Mouse (Mus musculus) forebrain, embryonic 13.5 days (tissue): Measurements from ENCODE around the gene Rps4x. TPM values are rescaled to one million over a fixed set of nuclear protein-coding genes. Genes with fewer than 3 reads are reported as not detected.
A peak's percentile ranks its signal among the peaks of the same experiment; 100 is the strongest.

ENCODE experiments used
- ATAC-seq: fragments of 200-750 bp; cut with Nextera tagmentation; 2 replicates; pipeline ENCODE4 v1.8.0; 2017
- H3K27ac ChIP-seq: fragments of 300-500 bp; sonication (generic); 2 replicates; pipeline ENCODE4 v1.5.1; 2015; ENCODE audit warnings: inconsistent platforms, mild to moderate bottlenecking, moderate library complexity
- H3K27me3 ChIP-seq: fragments of 300-500 bp; sonication (generic); 2 replicates; pipeline ENCODE4 v1.6.1; 2015; ENCODE audit warnings: mild to moderate bottlenecking, inconsistent platforms
- H3K36me3 ChIP-seq: fragments of 300-500 bp; sonication (generic); 2 replicates; pipeline ENCODE4 v1.6.1; 2015; ENCODE audit warnings: mild to moderate bottlenecking, inconsistent platforms; ENCODE audit not compliant: poor library complexity, severe bottlenecking
- H3K4me1 ChIP-seq: fragments of 300-500 bp; sonication (generic); 2 replicates; pipeline ENCODE4 v1.6.1; 2015; ENCODE audit warnings: inconsistent platforms
- H3K4me2 ChIP-seq: fragments of 300-500 bp; sonication (generic); 2 replicates; pipeline ENCODE4 v1.6.1; 2015; ENCODE audit warnings: inconsistent platforms, mild to moderate bottlenecking, moderate library complexity
- H3K4me3 ChIP-seq: fragments of 300-500 bp; sonication (generic); 2 replicates; pipeline ENCODE4 v1.5.1; 2015; ENCODE audit warnings: mild to moderate bottlenecking, inconsistent platforms
- H3K9ac ChIP-seq: fragments of 300-500 bp; sonication (generic); 2 replicates; pipeline ENCODE4 v1.6.1; 2015; ENCODE audit warnings: mild to moderate bottlenecking, inconsistent platforms
- H3K9me3 ChIP-seq: fragments of 300-500 bp; sonication (generic); replicated peaks from 2 replicates; pipeline ENCODE4 v1.6.1; 2016; ENCODE audit warnings: inconsistent platforms
- WGBS: fragments of 180-500 bp; shearing (Covaris S2); methylation state at CpG from one replicate; pipeline ENCODE4 v1.1.7; 2015; 5-methylcytosine and 5-hydroxymethylcytosine counted together
- polyA plus RNA-seq: library from polyadenylated mRNA; unstranded; fragments of >200 nt; fragmentation: Nextera tagmentation; extraction: Ambion mirVana; gene quantifications from 2 replicates; pipeline ENCODE4 v1.2.1, GENCODE M21; 2015

Rps4x gene
- polyA plus RNA-seq, 1 experiment from 2014 or later = 591 TPM

GRCm38 (mm10) chrX:102166521-102166920 is 22.7 kb downstream of the Rps4x start:
- Histone ChIP-seq H3K27me3 (no peaks in the 10 kb centered on the region), H3K36me3 (no peaks in the 10 kb centered on the region), H3K27ac (peak overlapping the region; percentile 35), H3K9ac (peak overlapping the region; percentile 16; the same call in 1 of the 2 replicates), H3K9me3 (no peaks in the 10 kb centered on the region), H3K4me3 (no peak overlapping the region), H3K4me1 (peaks cover 9% of the 10 kb centered on the region; the same call in 1 of the 2 replicates), H3K4me2 (no peak overlapping the region)
- no peak for ATAC-seq
- 34% methylated on average over 5 of the region's 5 CpGs for WGBS

GRCm38 (mm10) chrX:102163529-102163928 is 25.7 kb downstream of the Rps4x start:
- 79% methylated on average over 4 of the region's 4 CpGs for WGBS
- Histone ChIP-seq H3K27ac (no peak overlapping the region), H3K4me1 (peaks cover 9% of the 10 kb centered on the region; the same call in 1 of the 2 replicates), H3K4me2 (no peak overlapping the region), H3K9ac (no peak overlapping the region), H3K36me3 (no peaks in the 10 kb centered on the region), H3K4me3 (no peak overlapping the region), H3K9me3 (no peaks in the 10 kb centered on the region), H3K27me3 (no peaks in the 10 kb centered on the region)
- no peak for ATAC-seq

- Histone ChIP-seq H3K27me3 (no peaks in the 10 kb centered on the region), H3K4me3 (no peak overlapping the region), H3K9me3 (no peaks in the 10 kb centered on the region), H3K36me3 (no peaks in the 10 kb centered on the region), H3K4me1 (peaks cover 9% of the 10 kb centered on the region; the same call in 1 of the 2 replicates), H3K4me2 (no peak overlapping the region), H3K9ac (no peak overlapping the region), H3K27ac (no peak overlapping the region)
- 41% methylated on average over 2 of the region's 2 CpGs for WGBS
- no peak for ATAC-seq
Measured at GRCm38 (mm10) chrX:102163096-102163495, 26.1 kb downstream of the Rps4x start.

- Histone ChIP-seq H3K4me2 (no peak overlapping the region), H3K9ac (no peak overlapping the region), H3K4me1 (no peaks in the 10 kb centered on the region), H3K9me3 (no peaks in the 10 kb centered on the region), H3K27me3 (no peaks in the 10 kb centered on the region), H3K36me3 (no peaks in the 10 kb centered on the region), H3K27ac (no peak overlapping the region), H3K4me3 (no peak overlapping the region)
- no peak for ATAC-seq
- 67% methylated on average over 2 of the region's 2 CpGs for WGBS
Measured at GRCm38 (mm10) chrX:102160528-102160927, 28.7 kb downstream of the Rps4x start.

GRCm38 (mm10) chrX:102159778-102160177 is 29.4 kb downstream of the Rps4x start:
- no peak overlapping the region for H3K4me3 ChIP-seq
- H3K27me3 ChIP-seq = no peaks in the 10 kb centered on the region
- WGBS = 57% methylated on average over 2 of the region's 2 CpGs
- H3K9ac ChIP-seq = no peak overlapping the region
- H3K4me1 ChIP-seq = no peaks in the 10 kb centered on the region
- no peaks in the 10 kb centered on the region for H3K36me3 ChIP-seq
- H3K9me3 ChIP-seq = no peaks in the 10 kb centered on the region
- H3K4me2 ChIP-seq = no peak overlapping the region
- no peak overlapping the region for H3K27ac ChIP-seq
- no peak for ATAC-seq

- no peaks in the 10 kb centered on the region for H3K4me1 ChIP-seq
Measured at GRCm38 (mm10) chrX:102157423-102157791, 31.8 kb downstream of the Rps4x start.

GRCm38 (mm10) chrX:102156618-102157422 is 32.4 kb downstream of the Rps4x start, which contains the start of gene Ercc6l:
Gene Ercc6l, minus strand, starts transcription at chrX:102157091.
- Histone ChIP-seq H3K27me3 (no peaks in the 10 kb centered on the region), H3K27ac (peak within 1 kb of the TSS; percentile 61; the same call in 1 of the 2 replicates), H3K4me3 (peak within 1 kb of the TSS; percentile 47), H3K9ac (peak within 1 kb of the TSS; percentile 54), H3K36me3 (no peaks in the 10 kb centered on the region), H3K9me3 (no peaks in the 10 kb centered on the region), H3K4me1 (no peaks in the 10 kb centered on the region), H3K4me2 (peak within 1 kb of the TSS; percentile 56)
- 12% methylated on average over 42 of the region's 42 CpGs for WGBS
- peak; percentile 99 for ATAC-seq

More at GRCm38 (mm10) chrX:102157423-102157791, 31.8 kb downstream of the Rps4x start:
- 0 out of 2 replicates have a peak overlapping the region, but pooled peaks have one; percentile 37 for H3K9ac ChIP-seq
- H3K27me3 ChIP-seq = no peaks in the 10 kb centered on the region
- peak overlapping the region; percentile 47 for H3K4me3 ChIP-seq
- peak; percentile 33 for ATAC-seq
- H3K4me2 ChIP-seq = peak overlapping the region; percentile 52
- H3K9me3 ChIP-seq = no peaks in the 10 kb centered on the region
- WGBS = 45% methylated on average over 5 of the region's 5 CpGs
- H3K27ac ChIP-seq = peak overlapping the region; percentile 61; the same call in 1 of the 2 replicates
- no peaks in the 10 kb centered on the region for H3K36me3 ChIP-seq

- Histone ChIP-seq H3K4me3 (no peak overlapping the region), H3K36me3 (peaks cover 26% of the 10 kb centered on the region; the same call in 1 of the 2 replicates), H3K9ac (no peak overlapping the region), H3K27me3 (no peaks in the 10 kb centered on the region), H3K9me3 (no peaks in the 10 kb centered on the region), H3K4me2 (no peak overlapping the region), H3K4me1 (no peaks in the 10 kb centered on the region), H3K27ac (no peak overlapping the region)
- no peak for ATAC-seq
- 96% methylated on average over 1 of the region's 1 CpGs for WGBS
Measured at GRCm38 (mm10) chrX:102141157-102141556, 48.0 kb downstream of the Rps4x start.

Other genes starting within 250 kb of the Rps4x start
- 9.4 and 10.3 TPM in 2 replicates for gene Rtl5, start 118.1 kb downstream of the Rps4x start, polyA plus RNA-seq
- gene Pin4, start 69.9 kb downstream of the Rps4x start, polyA plus RNA-seq = 70.5 and 86.0 TPM in 2 replicates
- 9.8 and 9.9 TPM in 2 replicates for gene Ercc6l, start 32.3 kb downstream of the Rps4x start, polyA plus RNA-seq
- 8.2 and 8.5 TPM in 2 replicates for gene Cited1, start 62.8 kb upstream of the Rps4x start, polyA plus RNA-seq